Mouse (Mus musculus) forebrain, postnatal 0 days (tissue): ENCODE data around the gene Asb8. TPM values are rescaled to one million over a fixed set of nuclear protein-coding genes. Genes with fewer than 3 reads are reported as not detected.
A peak's percentile ranks its signal among the peaks of the same experiment; 100 is the strongest.

Experiments
- ATAC-seq: fragments of 200-750 bp; cut with Nextera tagmentation; 2 replicates; pipeline ENCODE4 v1.8.0; 2017; ENCODE audit warnings: mild to moderate bottlenecking, moderate library complexity
- DNase-seq: peaks from one replicate; pipeline ENCODE4 v3.0.0-alpha.2; 2015
- H3K27ac ChIP-seq: fragments of 300-500 bp; sonication (generic); 2 replicates; pipeline ENCODE4 v1.5.1; 2014; ENCODE audit warnings: low read depth, mild to moderate bottlenecking, antibody characterized with exemption, low read length, moderate library complexity, mixed read lengths
- H3K27me3 ChIP-seq: fragments of 300-500 bp; sonication (generic); 2 replicates; pipeline ENCODE4 v1.6.1; 2014; ENCODE audit warnings: mild to moderate bottlenecking, low read length, mixed read lengths; ENCODE audit not compliant: insufficient read depth
- H3K36me3 ChIP-seq: fragments of 300-500 bp; sonication (generic); 2 replicates; pipeline ENCODE4 v1.6.1; 2014; ENCODE audit warnings: mild to moderate bottlenecking, moderate library complexity; ENCODE audit not compliant: insufficient read depth
- H3K4me1 ChIP-seq: fragments of 300-500 bp; sonication (generic); 2 replicates; pipeline ENCODE4 v1.6.1; 2014; ENCODE audit warnings: antibody characterized with exemption; ENCODE audit not compliant: insufficient read depth
- H3K4me2 ChIP-seq: fragments of 300-500 bp; sonication (generic); 2 replicates; pipeline ENCODE4 v1.6.1; 2014; ENCODE audit warnings: low read depth, mild to moderate bottlenecking, moderate library complexity
- H3K4me3 ChIP-seq: fragments of 300-500 bp; sonication (generic); 2 replicates; pipeline ENCODE4 v1.5.1; 2014; ENCODE audit warnings: low read depth, low read length, mixed read lengths
- H3K9ac ChIP-seq: fragments of 300-500 bp; sonication (generic); 2 replicates; pipeline ENCODE4 v1.6.1; 2014; ENCODE audit warnings: mild to moderate bottlenecking
- H3K9me3 ChIP-seq: fragments of 300-500 bp; sonication (generic); 2 replicates; pipeline ENCODE4 v1.6.1; 2016; ENCODE audit warnings: low read length
- CTCF ChIP-seq: sonication (generic); IDR thresholded peaks from 2 replicates; pipeline ENCODE4 v1.5.1; 2016; ENCODE audit warnings: antibody characterized with exemption, control low read depth, low read depth
- WGBS: fragments of 180-500 bp; shearing (Covaris S2); extraction: QIAGEN DNeasy Blood & Tissue Kit; methylation state at CpG from one replicate; pipeline ENCODE4 v1.1.7; 2014; 5-methylcytosine and 5-hydroxymethylcytosine counted together
- polyA plus RNA-seq: library from polyadenylated mRNA; unstranded; fragments of >200 nt; fragmentation: Nextera tagmentation; extraction: Ambion mirVana; gene quantifications from 2 replicates; pipeline ENCODE4 v1.2.1, GENCODE M21; 2015
- total RNA-seq: library from RNA; depleted of rRNA; stranded (reverse); fragments of >200 nt; gene quantifications from 2 replicates; pipeline ENCODE4 v1.2.3, GENCODE M21; 2014; rRNA removed

The Asb8 gene
- total and polyA plus RNA-seq, 2 experiments from 2014 or later: 46.8 to 56.9 TPM

- Histone ChIP-seq H3K27me3 (no peaks in the 10 kb centered on the region), H3K4me2 (no peak overlapping the region), H3K4me3 (no peak overlapping the region), H3K36me3 (no peaks in the 10 kb centered on the region), H3K9ac (no peak overlapping the region), H3K4me1 (0 out of 2 replicates have a peak, but pooled peaks cover 6% of the 10 kb centered on the region), H3K9me3 (no peaks in the 10 kb centered on the region), H3K27ac (no peak overlapping the region)
- ATAC-seq (no peak), DNase-seq (no peak)
- TF ChIP-seq CTCF: no peak
- WGBS: 87% methylated on average over 12 of the region's 12 CpGs
These were observed 70.5 kb downstream of the Asb8 start for GRCm38 (mm10) chr15:98094905-98095304.

GRCm38 (mm10) chr15:98093121-98094011 is 72.1 kb downstream of the Asb8 start, which contains the start of gene Senp1:
Gene Senp1, minus strand, starts transcription at chr15:98093744.
- no peaks in the 10 kb centered on the region for H3K36me3 ChIP-seq
- DNase-seq (peak; percentile 92), ATAC-seq (peak; percentile 96)
- peak within 1 kb of the TSS; percentile 67 for H3K4me2 ChIP-seq
- H3K9ac ChIP-seq: peak within 1 kb of the TSS; percentile 71
- H3K9me3 ChIP-seq: no peaks in the 10 kb centered on the region
- 0 out of 2 replicates have a peak, but pooled peaks cover 6% of the 10 kb centered on the region for H3K4me1 ChIP-seq
- peak within 1 kb of the TSS; percentile 64 for H3K4me3 ChIP-seq
- no peak for TF ChIP-seq CTCF
- WGBS: 1% methylated on average over 57 of the region's 58 CpGs
- H3K27me3 ChIP-seq: no peaks in the 10 kb centered on the region
- peak within 1 kb of the TSS; percentile 92 for H3K27ac ChIP-seq

- Histone ChIP-seq H3K4me3 (peak within 1 kb of the TSS; percentile 64), H3K4me2 (peak within 1 kb of the TSS; percentile 67), H3K36me3 (no peaks in the 10 kb centered on the region), H3K4me1 (0 out of 2 replicates have a peak, but pooled peaks cover 6% of the 10 kb centered on the region), H3K9me3 (no peaks in the 10 kb centered on the region), H3K9ac (peak within 1 kb of the TSS; percentile 71), H3K27me3 (no peaks in the 10 kb centered on the region), H3K27ac (peak within 1 kb of the TSS; percentile 92)
- no peak for TF ChIP-seq CTCF
- DNase-seq: peak; percentile 31
- WGBS: under 1% methylated on average over 30 of the region's 30 CpGs
- ATAC-seq: no peak; the same call in 1 of the 2 replicates
These were observed 72.9 kb downstream of the Asb8 start, which contains the start of gene Pfkm for GRCm38 (mm10) chr15:98092372-98093120. Gene Pfkm, plus strand, starts transcription at chr15:98092589.

- no peaks in the 10 kb centered on the region for H3K9me3 ChIP-seq
- no peak overlapping the region for H3K27ac ChIP-seq
- H3K27me3 ChIP-seq: no peaks in the 10 kb centered on the region
- H3K4me2 ChIP-seq: peak overlapping the region; percentile 67
- 26% methylated on average over 4 of the region's 4 CpGs for WGBS
- ATAC-seq (no peak), DNase-seq (no peak)
- no peak for TF ChIP-seq CTCF
- H3K36me3 ChIP-seq: no peaks in the 10 kb centered on the region
- peak overlapping the region; percentile 71; the same call in 1 of the 2 replicates for H3K9ac ChIP-seq
- peak overlapping the region; percentile 64; the same call in 1 of the 2 replicates for H3K4me3 ChIP-seq
- H3K4me1 ChIP-seq: 0 out of 2 replicates have a peak, but pooled peaks cover 6% of the 10 kb centered on the region
These were observed 73.6 kb downstream of the Asb8 start for GRCm38 (mm10) chr15:98091841-98092240.

- no peak overlapping the region for H3K4me2 ChIP-seq
- H3K4me3 ChIP-seq: no peak overlapping the region
- no peak overlapping the region for H3K9ac ChIP-seq
- no peaks in the 10 kb centered on the region for H3K9me3 ChIP-seq
- 75% methylated on average over 9 of the region's 9 CpGs for WGBS
- ATAC-seq (no peak), DNase-seq (peak; percentile 22)
- 0 out of 2 replicates have a peak, but pooled peaks cover 6% of the 10 kb centered on the region for H3K4me1 ChIP-seq
- TF ChIP-seq CTCF: peak; percentile 65
- H3K27me3 ChIP-seq: no peaks in the 10 kb centered on the region
- no peak overlapping the region for H3K27ac ChIP-seq
- peaks cover 5% of the 10 kb centered on the region; the same call in 1 of the 2 replicates for H3K36me3 ChIP-seq
These were observed 75.8 kb downstream of the Asb8 start for GRCm38 (mm10) chr15:98089421-98090183.

GRCm38 (mm10) chr15:98088889-98089288 is 76.5 kb downstream of the Asb8 start:
- ATAC-seq (no peak), DNase-seq (no peak)
- 93% methylated on average over 1 of the region's 1 CpGs for WGBS
- Histone ChIP-seq H3K4me2 (no peak overlapping the region), H3K27ac (no peak overlapping the region), H3K4me1 (0 out of 2 replicates have a peak, but pooled peaks cover 6% of the 10 kb centered on the region), H3K9me3 (no peaks in the 10 kb centered on the region), H3K4me3 (no peak overlapping the region), H3K9ac (no peak overlapping the region), H3K27me3 (no peaks in the 10 kb centered on the region), H3K36me3 (peaks cover 5% of the 10 kb centered on the region; the same call in 1 of the 2 replicates)
- TF ChIP-seq CTCF: no peak

Other genes with a start within 250 kb of the Asb8 start
- 44.4 and 50.8 TPM in 2 replicates for gene Tmem106c, start 201.4 kb downstream of the Asb8 start, total RNA-seq
- 62.8 and 66.1 TPM in 2 replicates for gene Tmem106c, start 201.4 kb downstream of the Asb8 start, polyA plus RNA-seq
- gene Col2a1, start 160.9 kb downstream of the Asb8 start, total RNA-seq: 7.6 and 28.3 TPM in 2 replicates
- gene Col2a1, start 160.9 kb downstream of the Asb8 start, polyA plus RNA-seq: 2.5 and 4.9 TPM in 2 replicates
- gene Pfkm, start 73.0 kb downstream of the Asb8 start, total RNA-seq: 90.1 and 91.9 TPM in 2 replicates
- gene Pfkm, start 73.0 kb downstream of the Asb8 start, polyA plus RNA-seq: 76.4 and 86.3 TPM in 2 replicates
- 13.6 and 19.8 TPM in 2 replicates for gene Senp1, start 71.9 kb downstream of the Asb8 start, total RNA-seq
- gene Senp1, start 71.9 kb downstream of the Asb8 start, polyA plus RNA-seq: 8.5 and 12.2 TPM in 2 replicates
- gene Ccdc184, start 1.5 kb upstream of the Asb8 start, total RNA-seq: 50.7 and 66.0 TPM in 2 replicates
- 56.3 and 68.9 TPM in 2 replicates for gene Ccdc184, start 1.5 kb upstream of the Asb8 start, polyA plus RNA-seq
- not detected in 2 replicates for gene Olfr288, start 29.9 kb upstream of the Asb8 start, total RNA-seq
- gene Olfr288, start 29.9 kb upstream of the Asb8 start, polyA plus RNA-seq: 0.10 TPM in 1 of 2 replicates, not detected in the other
- 0.08 and 0.29 TPM in 2 replicates for gene Gm44579, start 55.4 kb upstream of the Asb8 start, total RNA-seq
- 0.15 TPM in 1 of 2 replicates, not detected in the other for gene Gm44579, start 55.4 kb upstream of the Asb8 start, polyA plus RNA-seq
- gene Olfr287, start 55.4 kb upstream of the Asb8 start, total RNA-seq: 0.15 and 0.24 TPM in 2 replicates
- gene Olfr287, start 55.4 kb upstream of the Asb8 start, polyA plus RNA-seq: 0.25 and 0.45 TPM in 2 replicates
- gene Olfr286, start 68.8 kb upstream of the Asb8 start, total RNA-seq: not detected in 2 replicates
- gene Olfr286, start 68.8 kb upstream of the Asb8 start, polyA plus RNA-seq: not detected in 2 replicates
- not detected in 2 replicates for gene H1fnt, start 91.7 kb upstream of the Asb8 start, total RNA-seq
- not detected in 2 replicates for gene H1fnt, start 91.7 kb upstream of the Asb8 start, polyA plus RNA-seq
- 11.4 and 14.8 TPM in 2 replicates for gene Zfp641, start 130.5 kb upstream of the Asb8 start, total RNA-seq
- 3.8 and 6.6 TPM in 2 replicates for gene Zfp641, start 130.5 kb upstream of the Asb8 start, polyA plus RNA-seq
- gene Olfr285, start 151.7 kb upstream of the Asb8 start, total RNA-seq: not detected in 2 replicates
- not detected in 2 replicates for gene Olfr285, start 151.7 kb upstream of the Asb8 start, polyA plus RNA-seq
- 0.81 TPM in 1 of 2 replicates, not detected in the other for gene Olfr284, start 175.4 kb upstream of the Asb8 start, total RNA-seq
- gene Olfr284, start 175.4 kb upstream of the Asb8 start, polyA plus RNA-seq: not detected in 2 replicates
- gene Olfr283, start 215.3 kb upstream of the Asb8 start, total RNA-seq: not detected in 2 replicates
- not detected in 2 replicates for gene Olfr283, start 215.3 kb upstream of the Asb8 start, polyA plus RNA-seq